Mouse (Mus musculus): ENCODE data around the gene Olfr319. TPM values are rescaled to one million over a fixed set of nuclear protein-coding genes. Genes with fewer than 3 reads are reported as not detected.
A peak's percentile ranks its signal among the peaks of the same experiment; 100 is the strongest.
"Not testable (repeated sequence)": the region's sequence is repeated elsewhere in the genome, so short reads cannot be mapped to it uniquely, and the experiment has no call there.

Olfr319 gene
- not detected in 2 replicates for polyA plus RNA-seq (2014; fragmentation: Nextera tagmentation; extraction: Ambion mirVana)

- WGBS = 79% methylated on average over 3 of the region's 3 CpGs
- Histone ChIP-seq H3K27me3 (ENCODE audit: insufficient read depth, low read length) (no peaks in the 10 kb centered on the region), H3K4me1 (ENCODE audit: insufficient read depth) (no peaks in the 10 kb centered on the region), H3K9ac (no peak within 1 kb of the TSS), H3K36me3 (ENCODE audit: insufficient read depth) (no peaks in the 10 kb centered on the region), H3K27ac (ENCODE audit: low read depth) (no peak within 1 kb of the TSS), H3K4me3 (ENCODE audit: low read depth, low read length) (no peak within 1 kb of the TSS), H3K9me3 (ENCODE audit: low read depth, low read length) (0 out of 2 replicates have a peak, but pooled peaks cover 3% of the 10 kb centered on the region), H3K4me2 (no peak within 1 kb of the TSS)
- no peak for DNase-seq
- TF ChIP-seq CTCF (IDR thresholded peaks at IDR 0.05; ENCODE audit: low read depth) = no peak
- ATAC-seq (ENCODE audit: insufficient read depth) = no peak
These were observed at the start of gene Olfr319 for GRCm38 (mm10) chr11:58698862-58699261. Olfr319 (plus strand) TSS chr11:58699162.

- no peaks in the 10 kb centered on the region for H3K36me3 ChIP-seq (ENCODE audit: insufficient read depth)
- H3K4me3 ChIP-seq (ENCODE audit: low read depth, low read length) = no peak overlapping the region
- H3K9ac ChIP-seq = no peak overlapping the region
- no peak overlapping the region for H3K4me2 ChIP-seq
- no peaks in the 10 kb centered on the region for H3K9me3 ChIP-seq (ENCODE audit: low read depth, low read length)
- no peaks in the 10 kb centered on the region for H3K4me1 ChIP-seq (ENCODE audit: insufficient read depth)
- ATAC-seq (ENCODE audit: insufficient read depth) = no peak
- H3K27me3 ChIP-seq (ENCODE audit: insufficient read depth, low read length) = no peaks in the 10 kb centered on the region
- TF ChIP-seq CTCF (IDR thresholded peaks at IDR 0.05; ENCODE audit: low read depth) = no peak
- H3K27ac ChIP-seq (ENCODE audit: low read depth) = no peak overlapping the region
- DNase-seq = no peak
- 85% methylated on average over 3 of the region's 3 CpGs for WGBS
These were observed 43.8 kb upstream of the Olfr319 start for GRCm38 (mm10) chr11:58655151-58655550.

- Histone ChIP-seq H3K27me3 (ENCODE audit: insufficient read depth, low read length) (no peaks in the 10 kb centered on the region), H3K27ac (ENCODE audit: low read depth) (no peak within 1 kb of the TSS), H3K4me3 (ENCODE audit: low read depth, low read length) (no peak within 1 kb of the TSS), H3K36me3 (ENCODE audit: insufficient read depth) (no peaks in the 10 kb centered on the region), H3K9me3 (ENCODE audit: low read depth, low read length) (no peaks in the 10 kb centered on the region), H3K4me2 (no peak within 1 kb of the TSS), H3K9ac (no peak within 1 kb of the TSS), H3K4me1 (ENCODE audit: insufficient read depth) (no peaks in the 10 kb centered on the region)
- TF ChIP-seq CTCF (IDR thresholded peaks at IDR 0.05; ENCODE audit: low read depth) = no peak
- ATAC-seq (ENCODE audit: insufficient read depth) = no peak
- WGBS = 83% methylated on average over 4 of the region's 4 CpGs
- no peak for DNase-seq
These were observed 40.4 kb upstream of the Olfr319 start, which contains the start of gene Olfr322 for GRCm38 (mm10) chr11:58658596-58658995. Olfr322 (plus strand) TSS chr11:58658782.

GRCm38 (mm10) chr11:58669252-58669651 is 29.7 kb upstream of the Olfr319 start:
- H3K27me3 ChIP-seq (ENCODE audit: insufficient read depth, low read length) = no peaks in the 10 kb centered on the region
- TF ChIP-seq CTCF (IDR thresholded peaks at IDR 0.05; ENCODE audit: low read depth) = 0 out of 2 replicates have a peak, but pooled peaks have one; percentile 3
- no peak overlapping the region for H3K4me2 ChIP-seq
- ATAC-seq (ENCODE audit: insufficient read depth) (no peak), DNase-seq (no peak)
- H3K9ac ChIP-seq = no peak overlapping the region
- no peaks in the 10 kb centered on the region for H3K4me1 ChIP-seq (ENCODE audit: insufficient read depth)
- no peaks in the 10 kb centered on the region for H3K9me3 ChIP-seq (ENCODE audit: low read depth, low read length)
- H3K27ac ChIP-seq (ENCODE audit: low read depth) = no peak overlapping the region
- no peaks in the 10 kb centered on the region for H3K36me3 ChIP-seq (ENCODE audit: insufficient read depth)
- no peak overlapping the region for H3K4me3 ChIP-seq (ENCODE audit: low read depth, low read length)

- no peak overlapping the region for H3K27ac ChIP-seq (ENCODE audit: low read depth)
- no peak overlapping the region for H3K4me3 ChIP-seq (ENCODE audit: low read depth, low read length)
- no peaks in the 10 kb centered on the region for H3K4me1 ChIP-seq (ENCODE audit: insufficient read depth)
- 50% methylated on average over 4 of the region's 4 CpGs for WGBS
- no peak for TF ChIP-seq CTCF (IDR thresholded peaks at IDR 0.05; ENCODE audit: low read depth)
- H3K4me2 ChIP-seq = no peak overlapping the region
- ATAC-seq (ENCODE audit: insufficient read depth) = no peak
- H3K36me3 ChIP-seq (ENCODE audit: insufficient read depth) = no peaks in the 10 kb centered on the region
- no peaks in the 10 kb centered on the region for H3K9me3 ChIP-seq (ENCODE audit: low read depth, low read length)
- no peak for DNase-seq
- H3K9ac ChIP-seq = no peak overlapping the region
- no peaks in the 10 kb centered on the region for H3K27me3 ChIP-seq (ENCODE audit: insufficient read depth, low read length)
These were observed 27.1 kb upstream of the Olfr319 start for GRCm38 (mm10) chr11:58671825-58672224.

GRCm38 (mm10) chr11:58680799-58681198 is 18.2 kb upstream of the Olfr319 start, which contains the start of gene Olfr320:
Olfr320 (plus strand) TSS chr11:58681099.
- Histone ChIP-seq H3K9me3 (ENCODE audit: low read depth, low read length) (no peaks in the 10 kb centered on the region), H3K27me3 (ENCODE audit: insufficient read depth, low read length) (no peaks in the 10 kb centered on the region), H3K27ac (ENCODE audit: low read depth) (no peak within 1 kb of the TSS), H3K9ac (no peak within 1 kb of the TSS), H3K4me1 (ENCODE audit: insufficient read depth) (no peaks in the 10 kb centered on the region), H3K4me2 (no peak within 1 kb of the TSS), H3K4me3 (ENCODE audit: low read depth, low read length) (no peak within 1 kb of the TSS), H3K36me3 (ENCODE audit: insufficient read depth) (no peaks in the 10 kb centered on the region)
- DNase-seq (no peak), ATAC-seq (ENCODE audit: insufficient read depth) (no peak)
- no peak for TF ChIP-seq CTCF (IDR thresholded peaks at IDR 0.05; ENCODE audit: low read depth)
- 85% methylated on average over 1 of the region's 1 CpGs for WGBS

GRCm38 (mm10) chr11:58709086-58709485 is 10.1 kb downstream of the Olfr319 start:
- no peaks in the 10 kb centered on the region for H3K4me1 ChIP-seq (ENCODE audit: insufficient read depth)
- no peak overlapping the region for H3K4me3 ChIP-seq (ENCODE audit: low read depth, low read length)
- no peaks in the 10 kb centered on the region for H3K36me3 ChIP-seq (ENCODE audit: insufficient read depth)
- no peaks in the 10 kb centered on the region for H3K9me3 ChIP-seq (ENCODE audit: low read depth, low read length)
- no peaks in the 10 kb centered on the region for H3K27me3 ChIP-seq (ENCODE audit: insufficient read depth, low read length)
- ATAC-seq (ENCODE audit: insufficient read depth) = no peak
- 78% methylated on average over 11 of the region's 11 CpGs for WGBS
- no peak overlapping the region for H3K9ac ChIP-seq
- no peak overlapping the region for H3K27ac ChIP-seq (ENCODE audit: low read depth)
- H3K4me2 ChIP-seq = no peak overlapping the region
- no peak for DNase-seq
- no peak for TF ChIP-seq CTCF (IDR thresholded peaks at IDR 0.05; ENCODE audit: low read depth)

GRCm38 (mm10) chr11:58717723-58718122 is 18.8 kb downstream of the Olfr319 start:
- H3K27ac ChIP-seq (ENCODE audit: low read depth); H3K36me3 ChIP-seq (ENCODE audit: insufficient read depth); ATAC-seq (ENCODE audit: insufficient read depth); H3K27me3 ChIP-seq (ENCODE audit: insufficient read depth, low read length); DNase-seq; H3K9ac ChIP-seq; H3K9me3 ChIP-seq (ENCODE audit: low read depth, low read length); H3K4me2 ChIP-seq; H3K4me3 ChIP-seq (ENCODE audit: low read depth, low read length); H3K4me1 ChIP-seq (ENCODE audit: insufficient read depth): not testable (repeated sequence)
- 83% methylated on average over 6 of the region's 7 CpGs for WGBS
